Mouse (Mus musculus) MEL (cell line): ENCODE data around the gene Amz1. TPM values are rescaled to one million over a fixed set of nuclear protein-coding genes. Genes with fewer than 3 reads are reported as not detected.

Experiments used
- DNase-seq: peaks from one replicate; pipeline ENCODE4 v3.0.0; 2011; ENCODE audit warnings: low read depth, low spot score
- H3K27ac ChIP-seq: 2 replicates; pipeline ENCODE4 v1.5.1; 2012; ENCODE audit warnings: low read depth, mild to moderate bottlenecking, control low read depth, low read length, moderate library complexity; ENCODE audit not compliant: control insufficient read depth
- H3K27me3 ChIP-seq, 2 experiments: fragments of 150-350 bp in 1 of 2; sonication (generic) in 1 of 2; 2 replicates each; pipeline ENCODE4 v1.6.1; 2012; ENCODE audit warnings: low read length in 2 of 2, mild to moderate bottlenecking in 2 of 2, improper control_type of control experiment in 1 of 2, moderate library complexity in 1 of 2; ENCODE audit not compliant: insufficient read depth in 2 of 2, control insufficient read depth in 1 of 2
- H3K36me3 ChIP-seq, 2 experiments: 2 replicates each; pipeline ENCODE4 v1.6.1; 2012 to 2014; ENCODE audit warnings: low read length in 2 of 2, improper control_type of control experiment in 1 of 2, inconsistent platforms in 1 of 2, mild to moderate bottlenecking in 1 of 2; ENCODE audit not compliant: insufficient read depth in 2 of 2, control insufficient read depth in 1 of 2
- H3K4me1 ChIP-seq, 2 experiments: fragments of 150-350 bp in 1 of 2; sonication (generic) in 1 of 2; 2 replicates each; pipeline ENCODE4 v1.6.1; 2012; ENCODE audit warnings: low read length in 2 of 2, improper control_type of control experiment in 1 of 2, mild to moderate bottlenecking in 1 of 2; ENCODE audit not compliant: insufficient read depth in 2 of 2, control insufficient read depth in 1 of 2
- H3K4me3 ChIP-seq, 2 experiments: fragments of 150-350 bp in 1 of 2; sonication (generic) in 1 of 2; 2 replicates each; pipeline ENCODE4 v1.5.1; 2012; ENCODE audit warnings: low read depth in 2 of 2, low read length in 2 of 2, mild to moderate bottlenecking in 2 of 2, moderate library complexity in 2 of 2, control low read depth in 1 of 2, improper control_type of control experiment in 1 of 2; ENCODE audit not compliant: control insufficient read depth in 1 of 2, insufficient read depth in 1 of 2
- H3K79me2 ChIP-seq: 2 replicates; pipeline ENCODE4 v1.6.1; 2012; ENCODE audit warnings: mild to moderate bottlenecking, low read length, moderate library complexity; ENCODE audit not compliant: control insufficient read depth, poor library complexity, insufficient read depth
- H3K9ac ChIP-seq: 2 replicates; pipeline ENCODE4 v1.6.1; 2012; ENCODE audit warnings: low read depth, mild to moderate bottlenecking, control low read depth, low read length, moderate library complexity; ENCODE audit not compliant: control insufficient read depth, poor library complexity, severe bottlenecking
- H3K9me3 ChIP-seq: fragments of 150-350 bp; sonication (generic); replicated peaks from 2 replicates; pipeline ENCODE4 v1.6.1; 2012; ENCODE audit warnings: mild to moderate bottlenecking, low read length, improper control_type of control experiment, moderate library complexity; ENCODE audit not compliant: insufficient read depth
- CHD1 ChIP-seq: IDR thresholded peaks from 2 replicates; pipeline ENCODE4 v1.6.1; 2012; ENCODE audit warnings: low read depth, mild to moderate bottlenecking, inconsistent platforms, low read length, improper control_type of control experiment
- CHD2 ChIP-seq: IDR thresholded peaks from 2 replicates; pipeline ENCODE4 v1.6.1; 2011; ENCODE audit warnings: low read length, improper control_type of control experiment
- E2F4 ChIP-seq: IDR thresholded peaks from 2 replicates; pipeline ENCODE4 v1.6.1; 2011; ENCODE audit warnings: low read depth, low read length, improper control_type of control experiment, borderline replicate concordance
- ELF1 ChIP-seq: IDR thresholded peaks from 2 replicates; pipeline ENCODE4 v1.6.1; 2014; ENCODE audit warnings: low read depth, mild to moderate bottlenecking, inconsistent platforms, low read length, improper control_type of control experiment, moderate library complexity
- EP300 ChIP-seq, 2 experiments: IDR thresholded peaks; 2 replicates each; pipeline ENCODE4 v1.6.1; 2011; ENCODE audit warnings: improper control_type of control experiment in 2 of 2, low read length in 2 of 2, low read depth in 1 of 2, mild to moderate bottlenecking in 1 of 2
- GATA1 ChIP-seq: IDR thresholded peaks from 2 replicates; pipeline ENCODE4 v1.6.1; 2011; ENCODE audit warnings: low read depth, low read length, improper control_type of control experiment
- KAT2A ChIP-seq: conservative IDR thresholded peaks from 2 replicates; pipeline ENCODE4 v1.6.1; 2012; ENCODE audit warnings: low read depth, low read length, improper control_type of control experiment, inconsistent platforms
- MAFK ChIP-seq: IDR thresholded peaks from 2 replicates; pipeline ENCODE4 v1.6.1; 2011; ENCODE audit warnings: low read depth, mild to moderate bottlenecking, low read length, improper control_type of control experiment, borderline replicate concordance
- MAZ ChIP-seq: IDR thresholded peaks from 2 replicates; pipeline ENCODE4 v1.6.1; 2012; ENCODE audit warnings: low read depth, mild to moderate bottlenecking, inconsistent platforms, low read length, improper control_type of control experiment
- MEF2A ChIP-seq: IDR thresholded peaks from 2 replicates; pipeline ENCODE4 v1.6.1; 2014; ENCODE audit warnings: low read depth, mild to moderate bottlenecking, inconsistent platforms, low read length, improper control_type of control experiment; ENCODE audit not compliant: poor library complexity, insufficient replicate concordance, severe bottlenecking; ENCODE audit errors: extremely low read depth
- MXI1 ChIP-seq: IDR thresholded peaks from 2 replicates; pipeline ENCODE4 v1.6.1; 2011; ENCODE audit warnings: mild to moderate bottlenecking, low read depth, low read length, improper control_type of control experiment
- MYC ChIP-seq: IDR thresholded peaks from 2 replicates; pipeline ENCODE4 v1.6.1; 2011; ENCODE audit warnings: low read depth, mild to moderate bottlenecking, low read length, improper control_type of control experiment, moderate library complexity
- POLR2AphosphoS5 ChIP-seq: IDR thresholded peaks from 2 replicates; pipeline ENCODE4 v1.6.1; 2012; ENCODE audit warnings: low read depth, borderline replicate concordance, mild to moderate bottlenecking, inconsistent platforms, low read length, moderate library complexity, mixed read lengths
- RAD21 ChIP-seq: IDR thresholded peaks from 2 replicates; pipeline ENCODE4 v1.6.1; 2011; ENCODE audit warnings: mild to moderate bottlenecking, low read depth, low read length, improper control_type of control experiment
- SIN3A ChIP-seq: IDR thresholded peaks from 2 replicates; pipeline ENCODE4 v1.6.1; 2012; ENCODE audit warnings: low read length, improper control_type of control experiment, inconsistent platforms
- SMC3 ChIP-seq: IDR thresholded peaks from 2 replicates; pipeline ENCODE4 v1.6.1; 2011; ENCODE audit warnings: low read depth, low read length, improper control_type of control experiment
- TAL1 ChIP-seq: IDR thresholded peaks from 2 replicates; pipeline ENCODE4 v1.6.1; 2012; ENCODE audit warnings: mild to moderate bottlenecking, inconsistent platforms, low read length, moderate library complexity, mixed read lengths
- UBTF ChIP-seq: IDR thresholded peaks from 2 replicates; pipeline ENCODE4 v1.6.1; 2012; ENCODE audit warnings: low read depth, mild to moderate bottlenecking, inconsistent platforms, low read length, improper control_type of control experiment, moderate library complexity, borderline replicate concordance; ENCODE audit not compliant: insufficient read depth
- USF1 ChIP-seq: IDR thresholded peaks from 2 replicates; pipeline ENCODE4 v1.6.1; 2014; ENCODE audit warnings: low read depth, mild to moderate bottlenecking, inconsistent platforms, low read length, improper control_type of control experiment, moderate library complexity
- ZC3H11A ChIP-seq: IDR thresholded peaks from 2 replicates; pipeline ENCODE4 v1.6.1; 2012; ENCODE audit warnings: low read depth, mild to moderate bottlenecking, inconsistent platforms, low read length, improper control_type of control experiment
- ZKSCAN1 ChIP-seq: IDR thresholded peaks from 2 replicates; pipeline ENCODE4 v1.6.1; 2012; ENCODE audit warnings: low read depth, mild to moderate bottlenecking, inconsistent platforms, low read length, improper control_type of control experiment, moderate library complexity
- ZNF384 ChIP-seq: IDR thresholded peaks from 2 replicates; pipeline ENCODE4 v1.6.1; 2012; ENCODE audit warnings: low read depth, mild to moderate bottlenecking, inconsistent platforms, low read length, improper control_type of control experiment
- polyA plus RNA-seq, 2 experiments: library from polyadenylated mRNA; stranded (reverse) in 1 of 2; unstranded in 1 of 2; fragments of >175 nt in 1 of 2; fragments of >200 nt in 1 of 2; gene quantifications; 2 replicates each; pipeline versions ENCODE4 v1.2.1 to v1.2.4; 2012; ENCODE audit warnings: low replicate concordance in 2 of 2, low read depth in 1 of 2; ENCODE audit not compliant: insufficient read length in 2 of 2, insufficient read depth in 1 of 2, missing spikeins in 1 of 2
- total RNA-seq: library from RNA; depleted of rRNA; stranded (reverse); fragments of 300-350 nt; gene quantifications from 2 replicates; pipeline ENCODE4 v1.2.3, GENCODE M21; 2012; rRNA removed

The Amz1 gene
- total RNA-seq (1.7 TPM in 2 replicates), polyA plus RNA-seq (under 1 TPM in 1 of 2 experiments, not detected in 1; 0.68 TPM)

- DNase-seq, result no peak
- Histone ChIP-seq H3K27me3 (no peaks in the 10 kb centered on the region), H3K9ac (no peak within 1 kb of the TSS)
Measured at GRCm38 (mm10) chr5:140723822-140724221, at the start of gene Amz1. TSS of gene Amz1 (plus strand) at chr5:140724127.

GRCm38 (mm10) chr5:140675079-140675478 is 48.8 kb upstream of the Amz1 start:
- H3K36me3 ChIP-seq, result no peaks in the 10 kb centered on the region; a peak in 1 of 4 replicates
- no peak overlapping the region for H3K9ac ChIP-seq
- H3K4me3 ChIP-seq, result no peak overlapping the region
- H3K27ac ChIP-seq, result no peak overlapping the region
- TF ChIP-seq MAFK (no peak), MYC (no peak), SMC3 (no peak), ELF1 (no peak)
- no peaks in the 10 kb centered on the region for H3K27me3 ChIP-seq
- H3K79me2 ChIP-seq, result no peaks in the 10 kb centered on the region
- no peaks in the 10 kb centered on the region for H3K9me3 ChIP-seq
- DNase-seq, result no peak
- no peaks in the 10 kb centered on the region for H3K4me1 ChIP-seq

More at GRCm38 (mm10) chr5:140723822-140724221, at the start of gene Amz1:
- no peaks in the 10 kb centered on the region for H3K79me2 ChIP-seq
- H3K4me3 ChIP-seq, result no peak within 1 kb of the TSS
- peaks cover 0 to 14% of the 10 kb centered on the region in 2 experiments; a peak in 2 of 4 replicates for H3K36me3 ChIP-seq
- TF ChIP-seq CHD2 (no peak), KAT2A (no peak), MAZ (no peak), MEF2A (no peak), UBTF (no peak), USF1 (no peak), MXI1 (no peak), CHD1 (no peak), POLR2AphosphoS5 (no peak), ZC3H11A (no peak), ZKSCAN1 (no peak), RAD21 (no peak), EP300 (IDR thresholded peaks at IDR 0.05; ENCODE audit: low read depth in 1 of 2, low read length in 2 of 2) (no peak), GATA1 (no peak), SMC3 (no peak), TAL1 (no peak), ZNF384 (no peak), SIN3A (no peak), E2F4 (no peak)
- no peaks in the 10 kb centered on the region for H3K9me3 ChIP-seq
- no peak within 1 kb of the TSS for H3K27ac ChIP-seq
- H3K4me1 ChIP-seq, result peaks cover 13 to 27% of the 10 kb centered on the region in 2 experiments
